Mouse (Mus musculus): Measurements from ENCODE around the gene Slfn5.

DNA sequence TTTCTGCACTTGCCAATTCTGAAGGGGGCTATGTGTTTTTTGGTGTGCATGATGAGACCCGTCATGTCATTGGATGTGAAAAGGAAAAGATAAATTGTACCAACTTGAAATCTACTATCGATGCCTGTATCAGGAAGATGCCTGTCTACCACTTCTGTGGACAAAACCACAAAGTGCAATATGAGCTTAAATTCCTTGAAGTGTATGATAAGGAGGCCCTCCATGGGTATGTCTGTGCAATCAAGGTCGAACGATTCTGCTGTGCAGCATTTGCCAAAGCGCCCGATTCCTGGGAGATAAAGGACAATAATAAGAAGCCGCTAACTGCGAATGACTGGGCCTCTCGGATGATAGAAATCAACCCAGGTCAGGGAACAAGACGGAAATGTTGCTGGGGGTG lies 5.8 kb downstream of the Slfn5 start:
- TF ChIP-seq CTCF (IDR thresholded peaks at IDR 0.05; ENCODE audit: control insufficient read depth, insufficient read depth, insufficient read length) (no peak), MYOD1 (IDR thresholded peaks at IDR 0.05; ENCODE audit: control insufficient read depth, insufficient read length, low read depth) (no peak), MAX (IDR thresholded peaks at IDR 0.05) (no peak), USF1 (IDR thresholded peaks at IDR 0.05; ENCODE audit: low read depth) (no peak)
